Mouse (Mus musculus) lung, adult 2 months (tissue): ENCODE data around the gene Rasl11a. TPM values are rescaled to one million over a fixed set of nuclear protein-coding genes. Genes with fewer than 3 reads are reported as not detected.
"Not testable (repeated sequence)": the region's sequence is repeated elsewhere in the genome, so short reads cannot be mapped to it uniquely, and the experiment has no call there.

Experiments used
- DNase-seq: peaks from one replicate; pipeline ENCODE4 v3.0.0; 2022
- H3K4me1 ChIP-seq: fragments of 200-500 bp; 2 replicates; pipeline ENCODE4 v1.6.1; 2011; ENCODE audit warnings: low read length; ENCODE audit not compliant: control insufficient read depth, insufficient read depth
- H3K4me3 ChIP-seq: fragments of 200-500 bp; replicated peaks from 2 replicates; pipeline ENCODE3; 2011; ENCODE audit warnings: low read depth, mild to moderate bottlenecking, control low read depth, low read length; ENCODE audit errors: extremely low read depth
- CTCF ChIP-seq: fragments of 200-500 bp; IDR thresholded peaks from 2 replicates; pipeline ENCODE4 v1.5.1; 2011; ENCODE audit warnings: mild to moderate bottlenecking, low read length, control low read depth; ENCODE audit not compliant: insufficient read depth
- POLR2A ChIP-seq: fragments of 200-500 bp; IDR thresholded peaks from 2 replicates; pipeline ENCODE4 v1.6.1; 2011; ENCODE audit warnings: low read depth, mild to moderate bottlenecking, control low read depth, low read length, borderline replicate concordance; ENCODE audit errors: extremely low read depth
- WGBS: fragments of 180-500 bp; shearing (Covaris S2); methylation state at CpG from one replicate; pipeline ENCODE4 v1.1.7; 2018; 5-methylcytosine and 5-hydroxymethylcytosine counted together
- polyA plus RNA-seq: library from polyadenylated mRNA; depleted of rRNA; stranded (reverse); fragments of >200 nt; gene quantifications from 2 replicates; pipeline ENCODE4 v1.2.3, GENCODE M21; 2012

Rasl11a gene
- polyA plus RNA-seq, 1 experiment: 26.7 TPM

- Histone ChIP-seq H3K4me3 (no peak overlapping the region), H3K4me1 (peaks cover 5% of the 10 kb centered on the region; the same call in 1 of the 2 replicates)
- 57% methylated on average over 18 of the region's 18 CpGs for WGBS
- DNase-seq: no peak
- TF ChIP-seq POLR2A (no peak), CTCF (no peak)
These were observed 15.5 kb downstream of the Rasl11a start for GRCm38 (mm10) chr5:146860222-146860998.

- peak; percentile 33 for DNase-seq
- H3K4me1 ChIP-seq: peaks cover 5% of the 10 kb centered on the region; the same call in 1 of the 2 replicates
- no peak overlapping the region for H3K4me3 ChIP-seq
- TF ChIP-seq POLR2A (no peak), CTCF (no peak)
- WGBS: 44% methylated on average over 7 of the region's 7 CpGs
These were observed 16.7 kb downstream of the Rasl11a start for GRCm38 (mm10) chr5:146861588-146861987.

- Histone ChIP-seq H3K4me3 (no peak overlapping the region), H3K4me1 (peaks cover 13% of the 10 kb centered on the region)
- DNase-seq: no peak
- WGBS: 43% methylated on average over 4 of the region's 4 CpGs
- TF ChIP-seq CTCF (no peak), POLR2A (no peak)
These were observed 20.6 kb downstream of the Rasl11a start for GRCm38 (mm10) chr5:146865511-146865910.

GRCm38 (mm10) chr5:146866277-146866676 is 21.4 kb downstream of the Rasl11a start:
- Histone ChIP-seq H3K4me1 (peaks cover 13% of the 10 kb centered on the region), H3K4me3 (no peak overlapping the region)
- WGBS: 94% methylated on average over 2 of the region's 2 CpGs
- TF ChIP-seq CTCF (no peak), POLR2A (no peak)
- no peak for DNase-seq

- Histone ChIP-seq H3K4me1 (peaks cover 10% of the 10 kb centered on the region), H3K4me3 (peak overlapping the region; percentile 56)
- TF ChIP-seq POLR2A (peak; percentile 52; the same call in 1 of the 2 replicates), CTCF (no peak)
- WGBS: 5% methylated on average over 19 of the region's 19 CpGs
- peak; percentile 53 for DNase-seq
These were observed 22.5 kb downstream of the Rasl11a start for GRCm38 (mm10) chr5:146867246-146867945.

GRCm38 (mm10) chr5:146867946-146868314 is 23.1 kb downstream of the Rasl11a start:
- Histone ChIP-seq H3K4me1 (peaks cover 10% of the 10 kb centered on the region), H3K4me3 (no peak overlapping the region)
- 28% methylated on average over 4 of the region's 4 CpGs for WGBS
- TF ChIP-seq CTCF (no peak), POLR2A (no peak)
- DNase-seq: no peak

GRCm38 (mm10) chr5:146872981-146873631 is 28.2 kb downstream of the Rasl11a start:
- 75% methylated on average over 5 of the region's 5 CpGs for WGBS
- H3K4me3 ChIP-seq: no peak overlapping the region
- no peak for TF ChIP-seq CTCF
- TF ChIP-seq POLR2A: no peak
- no peak for DNase-seq
- 0 out of 2 replicates have a peak, but pooled peaks cover under 1% of the 10 kb centered on the region for H3K4me1 ChIP-seq

- H3K4me3 ChIP-seq: no peak overlapping the region
- H3K4me1 ChIP-seq: no peaks in the 10 kb centered on the region
- TF ChIP-seq POLR2A (no peak), CTCF (no peak)
- DNase-seq: no peak
- WGBS: 77% methylated on average over 2 of the region's 2 CpGs
These were observed 31.2 kb downstream of the Rasl11a start for GRCm38 (mm10) chr5:146876024-146876423.

GRCm38 (mm10) chr5:146877882-146878281 is 33.0 kb downstream of the Rasl11a start:
- H3K4me1 ChIP-seq, DNase-seq, H3K4me3 ChIP-seq: not testable (repeated sequence)
- WGBS: 61% methylated on average over 5 of the region's 6 CpGs

- DNase-seq: no peak
- 62% methylated on average over 6 of the region's 6 CpGs for WGBS
- Histone ChIP-seq H3K4me1 (no peaks in the 10 kb centered on the region), H3K4me3 (no peak overlapping the region)
- no peak for TF ChIP-seq POLR2A
- no peak for TF ChIP-seq CTCF
These were observed 37.4 kb downstream of the Rasl11a start for GRCm38 (mm10) chr5:146882261-146882660.
